Mouse (Mus musculus) gastrocnemius, postnatal 36 days (tissue): ENCODE data around the gene Ms4a4c. TPM values are rescaled to one million over a fixed set of nuclear protein-coding genes. Genes with fewer than 3 reads are reported as not detected.
"Not testable (repeated sequence)": the region's sequence is repeated elsewhere in the genome, so short reads cannot be mapped to it uniquely, and the experiment has no call there.

ENCODE experiments used
- DNase-seq, 2 experiments: peaks; one replicate each; pipeline ENCODE4 v3.0.0; 2022
- intact Hi-C: fragments of 180-260 bp; cut with DNase I; formaldehyde crosslinking; loops from one replicate; pipeline ENCODE4 v1.15.1; 2025
- total RNA-seq, 2 experiments: library from RNA; stranded (reverse); gene quantifications; 2 replicates each; pipeline ENCODE4 v1.2.3; 2021

Gene Ms4a4c
- total RNA-seq, 2 experiments from 2014 or later, result 0.35 TPM; not detected in 1

- intact Hi-C loops, result no loop called here
- DNase-seq, result no peak
Observed at GRCm38 (mm10) chr19:11447238-11447637, 42.7 kb downstream of the Ms4a4c start.

DNA sequence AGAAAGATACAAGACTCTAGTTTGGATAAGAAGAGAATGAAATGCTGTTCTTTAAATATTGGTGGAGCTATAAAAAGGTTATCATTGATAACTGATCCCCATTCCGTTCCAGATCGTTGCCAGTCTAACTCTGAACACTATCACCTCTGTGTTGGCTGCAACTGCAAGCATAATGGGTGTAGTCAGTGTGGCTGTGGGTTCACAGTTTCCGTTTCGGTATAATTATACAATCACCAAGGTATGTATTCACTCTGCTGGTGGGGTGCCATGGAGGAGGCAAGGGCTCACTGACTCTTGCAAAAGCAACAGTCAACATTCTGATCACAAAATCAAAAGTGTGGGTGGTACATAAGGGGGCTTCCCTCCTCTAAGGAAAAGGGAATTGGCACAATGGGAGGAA is 54.5 kb downstream of the Ms4a4c start:
- intact Hi-C loops, result not testable (repeated sequence)

GRCm38 (mm10) chr19:11464795-11465194 is 60.2 kb downstream of the Ms4a4c start:
- intact Hi-C loops, DNase-seq: not testable (repeated sequence)

More for the DNA sequence above, 54.5 kb downstream of the Ms4a4c start:
- not testable (repeated sequence) for DNase-seq

DNA sequence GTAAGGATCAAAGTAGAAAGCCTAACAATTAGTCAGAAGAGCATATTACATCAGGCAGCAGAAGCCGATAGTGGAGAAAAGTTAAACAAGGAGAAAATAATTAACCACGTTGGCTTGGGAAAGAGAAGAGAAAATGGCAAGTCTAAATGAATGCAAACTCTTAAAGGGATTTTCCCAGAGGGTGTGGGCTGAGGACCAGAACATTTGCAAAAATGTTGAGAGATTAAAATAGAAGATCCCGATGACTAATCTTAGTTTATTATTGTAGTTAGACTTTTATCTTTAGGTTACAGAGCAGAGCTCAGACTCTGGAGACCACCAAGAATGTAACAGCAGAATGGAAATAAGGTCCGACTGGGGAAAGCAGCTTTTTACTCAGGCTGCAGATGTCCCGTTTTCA is 61.9 kb downstream of the Ms4a4c start:
- DNase-seq, result no peak
- intact Hi-C loops, result no loop called here

GRCm38 (mm10) chr19:11468361-11468760 is 63.8 kb downstream of the Ms4a4c start:
- DNase-seq, intact Hi-C loops: not testable (repeated sequence)

- DNase-seq, intact Hi-C loops: not testable (repeated sequence)
Observed at GRCm38 (mm10) chr19:11469215-11469614, 64.6 kb downstream of the Ms4a4c start, which contains the start of gene Ms4a6c. TSS of gene Ms4a6c (plus strand) at chr19:11469366.

Other genes starting within 250 kb of the Ms4a4c start
- not detected for gene 1700025F22Rik, start 239.4 kb upstream of the Ms4a4c start, total RNA-seq
- gene Ms4a13, start 208.0 kb upstream of the Ms4a4c start, total RNA-seq, result not detected
- gene Ms4a12, start 172.3 kb upstream of the Ms4a4c start, total RNA-seq, result not detected
- not detected for gene Ms4a1, start 138.5 kb upstream of the Ms4a4c start, total RNA-seq
- gene Ms4a5, start 120.9 kb upstream of the Ms4a4c start, total RNA-seq, result not detected
- under 1 TPM in 1 of 2 experiments, not detected in 1; 0.05 TPM for gene Ms4a14, start 90.3 kb upstream of the Ms4a4c start, total RNA-seq
- gene Ms4a7, start 68.6 kb upstream of the Ms4a4c start, total RNA-seq, result under 1 TPM; 0.25 to 0.33 TPM
- gene Ms4a4a, start 29.2 kb upstream of the Ms4a4c start, total RNA-seq, result 1 to 10 TPM; 2.0 to 3.5 TPM
- gene Ms4a4b, start 38.8 kb downstream of the Ms4a4c start, total RNA-seq, result not detected
- gene Ms4a6c, start 64.6 kb downstream of the Ms4a4c start, total RNA-seq, result 1 to 10 TPM; 1.3 to 2.3 TPM
- gene Gm8369, start 81.2 kb downstream of the Ms4a4c start, total RNA-seq, result under 1 TPM in 1 of 2 experiments, not detected in 1; 0.39 TPM
- gene Ms4a6b, start 111.7 kb downstream of the Ms4a4c start, total RNA-seq, result 1 to 10 TPM; 1.8 to 2.2 TPM
- gene Ms4a4d, start 132.0 kb downstream of the Ms4a4c start, total RNA-seq, result 1 to 10 TPM; 4.0 to 4.6 TPM
- 1 to 10 TPM in 1 of 2 experiments, under 1 TPM in 1; 0.84 to 1.4 TPM for gene Ms4a6d, start 200.1 kb downstream of the Ms4a4c start, total RNA-seq
- under 1 TPM in 1 of 2 experiments, not detected in 1; 0.32 TPM for gene Ms4a2, start 218.9 kb downstream of the Ms4a4c start, total RNA-seq
- not detected for gene Ms4a3, start 236.1 kb downstream of the Ms4a4c start, total RNA-seq